Mouse (Mus musculus): ENCODE data around the gene Rab19. TPM values are rescaled to one million over a fixed set of nuclear protein-coding genes. Genes with fewer than 3 reads are reported as not detected.

Rab19 gene
- polyA plus RNA-seq (2014; fragmentation: Nextera tagmentation; extraction: Ambion mirVana): 1.7 and 3.6 TPM in 2 replicates

- no peak for ATAC-seq (ENCODE audit: low FRiP score, low TSS enrichment)
- Histone ChIP-seq H3K4me3 (ENCODE audit: low read length) (peak within 1 kb of the TSS; percentile 33), H3K4me2 (replicated peaks; ENCODE audit: low read depth, low read length) (peak within 1 kb of the TSS; percentile 54), H3K27ac (ENCODE audit: low read depth, low read length) (no peak within 1 kb of the TSS), H3K9me3 (ENCODE audit: control insufficient read depth, low read length) (no peaks in the 10 kb centered on the region), H3K4me1 (ENCODE audit: control insufficient read depth, insufficient read depth, low read length) (0 out of 2 replicates have a peak, but pooled peaks cover 5% of the 10 kb centered on the region), H3K36me3 (ENCODE audit: control insufficient read depth, insufficient read depth, low read length) (no peaks in the 10 kb centered on the region), H3K27me3 (ENCODE audit: control insufficient read depth, insufficient read depth, low read length) (peaks cover 2% of the 10 kb centered on the region; the same call in 1 of the 2 replicates), H3K9ac (ENCODE audit: low read depth, low read length) (peak within 1 kb of the TSS; percentile 37; the same call in 1 of the 2 replicates)
- WGBS: 5% methylated on average over 20 of the region's 20 CpGs
These were observed at the start of gene Rab19 for GRCm38 (mm10) chr6:39381125-39381880. Gene Rab19 (plus strand): TSS chr6:39381175.

DNA sequence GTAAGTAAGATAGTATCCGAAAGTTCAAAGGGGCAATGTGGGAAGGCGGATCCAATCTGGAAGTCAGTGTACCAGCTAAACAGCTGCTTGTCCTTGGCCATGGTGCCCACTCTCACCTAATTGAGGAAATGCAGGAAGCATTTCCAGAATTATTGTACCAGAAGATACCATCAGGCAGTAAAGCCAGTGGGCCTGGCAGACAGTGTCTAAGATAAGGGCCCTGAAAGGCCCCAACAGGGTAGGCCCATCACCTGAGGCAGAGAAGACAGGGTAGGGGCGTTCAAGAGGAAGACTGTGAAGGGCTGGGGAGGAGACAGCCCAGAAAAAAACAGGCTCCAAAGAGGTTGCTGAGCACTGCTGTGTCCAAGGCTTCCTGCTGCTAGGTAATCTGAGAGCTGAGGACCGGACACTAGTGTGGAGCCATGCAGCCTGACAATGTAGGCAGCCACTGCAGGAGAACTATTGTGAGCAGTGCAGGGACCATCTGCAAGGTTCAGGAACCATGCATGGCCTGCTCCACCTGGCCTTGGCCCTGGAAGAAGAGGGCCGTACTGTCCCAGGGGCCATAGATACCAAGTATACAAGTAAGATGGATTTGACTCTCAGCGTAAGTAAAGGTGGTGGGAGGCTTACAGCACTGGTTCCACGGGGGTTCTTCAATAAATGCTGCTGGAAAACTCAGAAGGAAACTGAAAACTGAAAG is 48.8 kb upstream of the Rab19 start:
- H3K27me3 ChIP-seq (ENCODE audit: control insufficient read depth, insufficient read depth, low read length): no peaks in the 10 kb centered on the region
- H3K36me3 ChIP-seq (ENCODE audit: control insufficient read depth, insufficient read depth, low read length): peaks cover 19% of the 10 kb centered on the region; the same call in 1 of the 2 replicates
- no peak overlapping the region for H3K4me3 ChIP-seq (ENCODE audit: low read length)
- peak; percentile 20; the same call in 1 of the 2 replicates for ATAC-seq (ENCODE audit: low FRiP score, low TSS enrichment)
- H3K9ac ChIP-seq (ENCODE audit: low read depth, low read length): no peak overlapping the region
- no peak overlapping the region for H3K4me2 ChIP-seq (replicated peaks; ENCODE audit: low read depth, low read length)
- 75% methylated on average over 7 of the region's 7 CpGs for WGBS
- no peak overlapping the region for H3K27ac ChIP-seq (ENCODE audit: low read depth, low read length)
- no peaks in the 10 kb centered on the region for H3K4me1 ChIP-seq (ENCODE audit: control insufficient read depth, insufficient read depth, low read length)
- no peaks in the 10 kb centered on the region for H3K9me3 ChIP-seq (ENCODE audit: control insufficient read depth, low read length)

DNA sequence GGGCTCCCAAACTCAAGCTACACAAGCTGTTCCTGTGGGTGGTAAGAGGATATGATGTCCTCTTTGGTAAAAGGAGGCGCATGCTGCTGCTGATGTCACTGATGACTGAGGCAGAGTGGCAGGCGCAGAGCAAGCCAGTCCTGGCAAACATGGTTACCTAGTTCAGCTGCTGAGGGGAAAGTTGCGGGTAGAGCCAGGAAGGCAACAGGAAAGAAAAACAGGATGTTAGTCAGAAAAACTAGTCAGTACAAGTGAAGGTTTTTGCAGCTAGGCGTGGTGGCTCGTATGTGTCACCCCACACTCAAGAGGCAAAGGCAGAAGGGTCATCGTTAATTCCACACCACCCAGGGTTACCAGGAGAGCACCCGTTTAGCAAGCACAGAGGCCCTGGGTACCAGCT is 46.8 kb upstream of the Rab19 start:
- H3K9ac ChIP-seq (ENCODE audit: low read depth, low read length): no peak overlapping the region
- no peak overlapping the region for H3K27ac ChIP-seq (ENCODE audit: low read depth, low read length)
- H3K4me1 ChIP-seq (ENCODE audit: control insufficient read depth, insufficient read depth, low read length): no peaks in the 10 kb centered on the region
- no peak for ATAC-seq (ENCODE audit: low FRiP score, low TSS enrichment)
- H3K9me3 ChIP-seq (ENCODE audit: control insufficient read depth, low read length): no peaks in the 10 kb centered on the region
- no peak overlapping the region for H3K4me2 ChIP-seq (replicated peaks; ENCODE audit: low read depth, low read length)
- no peak overlapping the region for H3K4me3 ChIP-seq (ENCODE audit: low read length)
- peaks cover 34% of the 10 kb centered on the region; the same call in 1 of the 2 replicates for H3K36me3 ChIP-seq (ENCODE audit: control insufficient read depth, insufficient read depth, low read length)
- no peaks in the 10 kb centered on the region for H3K27me3 ChIP-seq (ENCODE audit: control insufficient read depth, insufficient read depth, low read length)
- 88% methylated on average over 7 of the region's 7 CpGs for WGBS

DNA sequence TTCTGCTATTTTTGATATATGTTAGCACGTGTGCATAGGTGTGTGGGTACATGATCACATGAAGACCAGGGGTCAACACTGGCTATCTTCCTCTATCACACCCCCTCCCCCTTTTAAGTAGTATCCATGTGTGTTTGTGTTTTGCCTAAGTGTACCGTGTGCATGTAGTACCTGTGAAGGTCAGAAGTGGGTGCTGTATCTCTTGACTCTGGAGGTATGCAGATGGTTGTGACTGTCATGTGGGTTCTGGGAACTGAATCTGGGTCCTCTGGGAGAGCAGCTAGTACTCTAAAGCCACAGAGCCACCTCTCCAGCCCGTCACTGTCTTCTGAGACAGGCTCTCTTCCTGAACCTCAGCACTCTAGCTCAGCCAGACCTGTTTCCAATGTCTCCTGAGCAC is 46.1 kb upstream of the Rab19 start:
- H3K9ac ChIP-seq (ENCODE audit: low read depth, low read length): no peak overlapping the region
- 93% methylated on average over 3 of the region's 3 CpGs for WGBS
- no peaks in the 10 kb centered on the region for H3K4me1 ChIP-seq (ENCODE audit: control insufficient read depth, insufficient read depth, low read length)
- no peaks in the 10 kb centered on the region for H3K9me3 ChIP-seq (ENCODE audit: control insufficient read depth, low read length)
- H3K27me3 ChIP-seq (ENCODE audit: control insufficient read depth, insufficient read depth, low read length): no peaks in the 10 kb centered on the region
- ATAC-seq (ENCODE audit: low FRiP score, low TSS enrichment): no peak
- no peak overlapping the region for H3K27ac ChIP-seq (ENCODE audit: low read depth, low read length)
- peaks cover 34% of the 10 kb centered on the region; the same call in 1 of the 2 replicates for H3K36me3 ChIP-seq (ENCODE audit: control insufficient read depth, insufficient read depth, low read length)
- no peak overlapping the region for H3K4me3 ChIP-seq (ENCODE audit: low read length)
- H3K4me2 ChIP-seq (replicated peaks; ENCODE audit: low read depth, low read length): no peak overlapping the region

DNA sequence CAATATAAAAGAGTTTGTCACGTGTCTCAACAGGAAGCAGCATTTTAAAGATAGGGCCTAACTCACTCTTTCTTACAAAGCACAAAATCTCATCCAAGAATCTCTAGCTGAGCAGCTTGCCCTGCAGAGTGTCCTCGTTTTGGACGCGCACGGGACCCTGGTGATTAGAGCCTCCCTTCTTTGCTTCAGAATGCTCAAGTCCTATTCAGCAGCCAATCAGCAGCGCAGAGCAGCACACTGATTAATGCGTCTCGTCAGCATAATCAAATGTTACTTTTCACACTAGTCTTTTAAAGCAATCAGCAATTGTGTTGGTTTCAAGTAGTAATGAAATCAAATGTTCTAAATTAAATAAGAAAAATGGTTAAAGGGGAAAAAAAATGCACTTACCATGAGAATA is 42.6 kb upstream of the Rab19 start:
- Histone ChIP-seq H3K9me3 (ENCODE audit: control insufficient read depth, low read length) (no peaks in the 10 kb centered on the region), H3K36me3 (ENCODE audit: control insufficient read depth, insufficient read depth, low read length) (peaks cover 44% of the 10 kb centered on the region; the same call in 1 of the 2 replicates), H3K4me2 (replicated peaks; ENCODE audit: low read depth, low read length) (no peak overlapping the region), H3K4me3 (ENCODE audit: low read length) (no peak overlapping the region), H3K4me1 (ENCODE audit: control insufficient read depth, insufficient read depth, low read length) (no peaks in the 10 kb centered on the region), H3K9ac (ENCODE audit: low read depth, low read length) (no peak overlapping the region), H3K27ac (ENCODE audit: low read depth, low read length) (no peak overlapping the region), H3K27me3 (ENCODE audit: control insufficient read depth, insufficient read depth, low read length) (no peaks in the 10 kb centered on the region)
- 91% methylated on average over 8 of the region's 8 CpGs for WGBS
- ATAC-seq (ENCODE audit: low FRiP score, low TSS enrichment): no peak

- H3K9me3 ChIP-seq (ENCODE audit: control insufficient read depth, low read length): no peaks in the 10 kb centered on the region
- no peak overlapping the region for H3K27ac ChIP-seq (ENCODE audit: low read depth, low read length)
- H3K4me2 ChIP-seq (replicated peaks; ENCODE audit: low read depth, low read length): no peak overlapping the region
- H3K27me3 ChIP-seq (ENCODE audit: control insufficient read depth, insufficient read depth, low read length): no peaks in the 10 kb centered on the region
- H3K36me3 ChIP-seq (ENCODE audit: control insufficient read depth, insufficient read depth, low read length): peaks cover 55% of the 10 kb centered on the region
- H3K9ac ChIP-seq (ENCODE audit: low read depth, low read length): no peak overlapping the region
- ATAC-seq (ENCODE audit: low FRiP score, low TSS enrichment): no peak
- H3K4me1 ChIP-seq (ENCODE audit: control insufficient read depth, insufficient read depth, low read length): no peaks in the 10 kb centered on the region
- 55% methylated on average over 2 of the region's 2 CpGs for WGBS
- H3K4me3 ChIP-seq (ENCODE audit: low read length): no peak overlapping the region
These were observed 39.2 kb upstream of the Rab19 start for GRCm38 (mm10) chr6:39341798-39342197.

GRCm38 (mm10) chr6:39344020-39344419 is 37.0 kb upstream of the Rab19 start:
- Histone ChIP-seq H3K27me3 (ENCODE audit: control insufficient read depth, insufficient read depth, low read length) (no peaks in the 10 kb centered on the region), H3K9me3 (ENCODE audit: control insufficient read depth, low read length) (no peaks in the 10 kb centered on the region), H3K36me3 (ENCODE audit: control insufficient read depth, insufficient read depth, low read length) (peaks cover 43% of the 10 kb centered on the region), H3K4me3 (ENCODE audit: low read length) (no peak overlapping the region), H3K4me2 (replicated peaks; ENCODE audit: low read depth, low read length) (no peak overlapping the region), H3K27ac (ENCODE audit: low read depth, low read length) (no peak overlapping the region), H3K4me1 (ENCODE audit: control insufficient read depth, insufficient read depth, low read length) (no peaks in the 10 kb centered on the region), H3K9ac (ENCODE audit: low read depth, low read length) (no peak overlapping the region)
- ATAC-seq (ENCODE audit: low FRiP score, low TSS enrichment): peak; percentile 69; the same call in 1 of the 2 replicates
- WGBS: 26% methylated on average over 12 of the region's 12 CpGs

DNA sequence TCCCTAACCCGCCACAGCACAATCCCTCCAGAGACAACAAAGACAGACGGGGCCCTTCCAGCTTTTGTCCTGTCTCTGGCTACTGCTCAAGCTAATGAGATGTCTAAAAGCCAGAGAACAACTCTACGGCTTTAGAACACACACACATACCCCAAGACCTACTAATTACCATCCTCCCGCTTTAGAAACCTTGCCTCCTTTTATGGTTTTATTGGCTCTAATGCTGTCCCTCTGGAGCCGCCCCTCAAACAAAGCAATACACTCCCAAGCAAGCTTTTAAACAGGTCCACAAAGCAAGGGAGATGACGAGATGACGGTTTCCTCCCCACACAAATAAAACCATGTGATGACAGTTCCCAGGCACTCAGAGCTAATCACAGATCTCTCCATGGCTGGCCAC is 35.5 kb upstream of the Rab19 start:
- H3K9me3 ChIP-seq (ENCODE audit: control insufficient read depth, low read length): no peaks in the 10 kb centered on the region
- H3K9ac ChIP-seq (ENCODE audit: low read depth, low read length): no peak overlapping the region
- ATAC-seq (ENCODE audit: low FRiP score, low TSS enrichment): no peak
- WGBS: 60% methylated on average over 7 of the region's 7 CpGs
- H3K4me1 ChIP-seq (ENCODE audit: control insufficient read depth, insufficient read depth, low read length): no peaks in the 10 kb centered on the region
- no peak overlapping the region for H3K4me2 ChIP-seq (replicated peaks; ENCODE audit: low read depth, low read length)
- H3K27ac ChIP-seq (ENCODE audit: low read depth, low read length): no peak overlapping the region
- H3K27me3 ChIP-seq (ENCODE audit: control insufficient read depth, insufficient read depth, low read length): no peaks in the 10 kb centered on the region
- peaks cover 55% of the 10 kb centered on the region for H3K36me3 ChIP-seq (ENCODE audit: control insufficient read depth, insufficient read depth, low read length)
- H3K4me3 ChIP-seq (ENCODE audit: low read length): no peak overlapping the region

DNA sequence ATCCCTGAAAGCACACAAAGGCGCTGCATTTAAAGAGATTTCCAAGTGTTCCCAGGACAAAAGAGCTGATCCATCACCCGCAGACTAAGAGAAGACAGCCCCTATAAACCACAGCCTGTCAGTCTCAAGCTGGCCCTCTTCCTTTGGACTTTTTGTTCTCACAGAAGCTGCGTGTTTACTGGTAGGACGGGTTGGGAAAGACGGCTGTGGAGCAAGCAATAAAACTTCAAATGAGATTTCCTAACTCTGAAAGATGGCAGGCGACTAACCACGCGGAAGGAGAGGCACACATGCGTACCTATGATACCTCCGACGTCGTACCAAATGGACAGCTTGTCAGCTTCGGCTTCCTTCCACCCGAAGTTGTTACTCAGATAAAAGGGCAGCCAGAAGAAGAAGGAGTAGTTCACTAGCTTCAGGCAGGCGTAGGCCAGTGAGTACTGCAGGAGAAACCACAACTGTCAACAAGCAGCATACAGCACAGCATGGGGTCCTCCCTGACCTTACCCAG is 33.9 kb upstream of the Rab19 start:
- H3K4me3 ChIP-seq (ENCODE audit: low read length): no peak overlapping the region
- no peak overlapping the region for H3K4me2 ChIP-seq (replicated peaks; ENCODE audit: low read depth, low read length)
- H3K36me3 ChIP-seq (ENCODE audit: control insufficient read depth, insufficient read depth, low read length): peaks cover 62% of the 10 kb centered on the region
- no peak overlapping the region for H3K27ac ChIP-seq (ENCODE audit: low read depth, low read length)
- H3K27me3 ChIP-seq (ENCODE audit: control insufficient read depth, insufficient read depth, low read length): no peaks in the 10 kb centered on the region
- no peak overlapping the region for H3K9ac ChIP-seq (ENCODE audit: low read depth, low read length)
- 28% methylated on average over 15 of the region's 15 CpGs for WGBS
- H3K9me3 ChIP-seq (ENCODE audit: control insufficient read depth, low read length): no peaks in the 10 kb centered on the region
- no peak for ATAC-seq (ENCODE audit: low FRiP score, low TSS enrichment)
- H3K4me1 ChIP-seq (ENCODE audit: control insufficient read depth, insufficient read depth, low read length): no peaks in the 10 kb centered on the region

All from kidney, embryonic 14.5 days (tissue).